Mouse (Mus musculus): ENCODE results near the gene Slc25a41. TPM values are rescaled to one million over a fixed set of nuclear protein-coding genes. Genes with fewer than 3 reads are reported as not detected.
A peak's percentile ranks its signal among the peaks of the same experiment; 100 is the strongest.

Slc25a41 gene
- total RNA-seq, 2 experiments from 2014 or later, result not detected

DNA sequence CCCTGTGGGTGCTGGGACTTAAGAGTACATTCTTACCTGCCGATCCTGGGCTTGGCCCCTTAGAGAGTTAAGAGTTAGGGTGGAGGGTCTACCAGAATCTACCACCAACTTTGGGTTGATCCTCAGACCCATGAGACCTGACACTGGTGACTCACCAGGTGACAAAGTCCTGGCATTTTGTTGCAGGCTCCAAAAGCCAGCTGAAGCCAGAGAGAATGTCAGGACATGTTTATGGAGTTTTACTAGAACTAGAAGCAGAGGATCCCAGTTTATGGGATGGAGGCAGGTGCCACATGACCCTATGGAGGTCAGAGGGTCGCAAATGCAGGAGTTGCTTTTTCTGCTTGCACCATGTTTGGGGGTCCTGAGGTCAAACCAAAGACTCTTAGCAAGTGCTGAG lies 44.9 kb downstream of the Slc25a41 start:
- DNase-seq (ENCODE audit: low spot score in 2 of 2), result no peak

GRCm38 (mm10) chr17:56995046-56995445 lies 46.4 kb downstream of the Slc25a41 start:
- no peak for DNase-seq (ENCODE audit: low spot score in 2 of 2)

- DNase-seq (ENCODE audit: low spot score in 2 of 2), result peak in 1 of 2 experiments; percentile 12
Measured at GRCm38 (mm10) chr17:56990966-56991365, 50.5 kb downstream of the Slc25a41 start.

DNA sequence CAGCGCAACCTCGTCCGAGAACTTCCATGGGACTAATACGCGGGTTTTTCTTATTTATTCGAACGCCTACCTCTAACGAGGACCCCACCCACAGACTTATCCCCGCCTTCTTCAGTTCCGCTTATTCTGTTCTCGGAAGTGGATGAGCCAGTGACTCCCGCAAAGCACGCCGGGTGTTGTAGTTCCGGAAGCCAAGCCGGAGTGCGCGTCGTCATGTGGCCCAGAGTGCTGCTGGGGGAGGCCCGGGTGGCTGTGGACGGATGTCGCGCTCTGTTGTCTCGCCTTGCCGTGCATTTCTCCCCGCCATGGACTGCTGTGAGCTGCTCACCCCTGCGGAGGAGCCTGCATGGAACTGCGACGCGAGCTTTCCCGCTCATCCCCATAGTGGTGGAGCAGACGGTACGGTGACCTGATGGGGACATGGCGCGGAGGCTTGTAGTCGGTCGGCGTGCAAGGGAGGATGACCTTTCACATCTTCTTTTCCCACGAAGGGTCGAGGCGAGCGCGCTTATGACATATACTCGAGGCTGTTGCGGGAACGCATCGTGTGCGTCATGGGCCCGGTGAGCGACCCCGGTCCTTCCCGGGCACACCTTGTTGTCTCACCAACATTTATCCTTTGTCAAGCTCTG lies 51.2 kb downstream of the Slc25a41 start, which contains the start of gene Clpp:
Clpp (plus strand) TSS at position 191 of the 632 bp plus-strand sequence.
- DNase-seq (ENCODE audit: low spot score in 2 of 2), result peak; percentile 77 to 90

DNA sequence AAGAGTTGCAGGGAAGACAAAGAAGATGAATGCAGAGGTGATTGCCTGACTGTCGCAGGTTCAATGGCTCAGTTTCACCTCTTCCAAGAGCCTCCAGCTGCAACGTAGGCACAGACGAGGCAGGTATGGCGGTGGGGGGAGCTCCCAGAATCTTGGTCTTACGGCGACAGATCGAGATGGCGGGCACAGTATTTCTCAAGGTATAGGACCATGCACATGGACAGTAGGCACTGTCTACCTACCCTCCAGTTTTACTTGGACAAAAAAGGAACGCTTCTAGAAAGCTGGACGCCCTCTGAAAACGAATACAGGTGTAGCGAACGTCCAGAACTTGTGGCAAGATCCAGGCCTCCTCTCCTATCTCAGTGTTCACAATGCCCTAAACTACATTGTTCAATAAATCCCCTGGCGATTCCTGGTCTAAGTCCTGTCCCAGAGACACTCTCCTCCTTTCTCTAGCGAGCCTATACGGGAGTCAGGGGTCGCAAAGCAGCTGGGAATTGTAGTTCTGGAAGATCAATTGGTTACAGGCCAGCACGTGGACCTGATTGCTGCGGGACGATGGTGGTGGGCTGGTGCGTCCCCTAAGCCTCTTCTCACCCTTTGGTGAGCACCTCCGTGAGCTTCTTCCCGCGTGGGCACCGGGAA lies 51.9 kb downstream of the Slc25a41 start:
- DNase-seq (ENCODE audit: low spot score in 2 of 2), result peak in 1 of 2 experiments; percentile 41

- DNase-seq (ENCODE audit: low spot score in 2 of 2), result peak in 1 of 2 experiments; percentile 4
Measured at GRCm38 (mm10) chr17:56988921-56989430, 52.5 kb downstream of the Slc25a41 start.

GRCm38 (mm10) chr17:56988441-56988840 lies 53.0 kb downstream of the Slc25a41 start:
- peak in 1 of 2 experiments; percentile 10 for DNase-seq (ENCODE audit: low spot score in 2 of 2)

DNA sequence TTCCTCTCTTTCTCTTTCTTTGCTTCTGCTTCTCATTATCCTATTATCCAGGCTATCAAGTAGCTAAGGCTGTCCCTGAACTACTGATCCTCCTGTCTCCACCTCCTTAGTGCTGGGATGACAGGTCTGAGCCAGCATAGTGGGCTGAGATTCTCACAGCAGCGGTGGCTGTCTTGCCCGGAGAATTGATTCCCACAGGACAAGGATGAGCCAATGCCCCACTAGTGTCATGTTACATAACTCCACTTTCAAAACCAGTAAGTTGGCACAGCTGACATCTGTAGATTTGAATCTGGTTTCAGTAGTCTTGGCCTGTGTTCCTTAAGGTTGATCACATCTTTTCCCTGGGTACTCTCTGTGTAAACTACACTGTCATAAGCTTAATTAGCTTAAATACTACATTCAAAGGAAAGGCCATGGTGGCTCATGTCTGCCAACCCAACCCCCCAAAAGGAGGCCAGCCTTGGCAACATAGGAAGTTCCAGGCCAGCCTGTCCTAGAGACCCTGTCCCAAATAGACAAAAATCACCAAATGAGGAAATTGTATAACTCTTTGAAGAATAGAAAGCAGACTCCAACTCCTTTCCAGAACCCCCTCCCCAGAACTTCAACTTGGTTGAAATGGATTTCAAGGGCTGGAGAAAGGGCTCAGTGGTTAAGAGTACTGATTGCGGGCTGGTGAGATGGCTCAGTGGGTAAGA lies 55.2 kb downstream of the Slc25a41 start:
- DNase-seq (ENCODE audit: low spot score in 2 of 2), result peak in 1 of 2 experiments; percentile 5

DNA sequence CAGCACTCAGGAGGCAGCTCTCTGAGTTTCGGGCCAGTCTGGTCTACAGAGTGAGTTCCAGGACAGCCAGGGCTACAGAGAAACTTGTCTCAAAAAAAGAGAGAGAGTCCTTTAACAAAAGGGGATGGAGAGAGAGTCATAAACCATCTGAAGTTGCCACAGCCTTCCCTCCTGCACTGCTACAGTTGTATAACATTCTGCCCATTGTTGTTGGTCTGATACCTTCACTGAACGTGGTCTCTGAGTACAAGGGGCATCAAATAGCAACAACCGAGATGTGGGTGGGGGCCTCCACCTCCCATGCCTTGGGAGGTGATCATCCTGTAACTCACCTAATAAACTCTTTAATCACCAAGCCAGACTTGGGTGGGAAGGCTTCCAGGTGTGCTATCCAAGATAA lies 55.8 kb downstream of the Slc25a41 start:
- peak in 1 of 2 experiments; percentile 7 for DNase-seq (ENCODE audit: low spot score in 2 of 2)

DNA sequence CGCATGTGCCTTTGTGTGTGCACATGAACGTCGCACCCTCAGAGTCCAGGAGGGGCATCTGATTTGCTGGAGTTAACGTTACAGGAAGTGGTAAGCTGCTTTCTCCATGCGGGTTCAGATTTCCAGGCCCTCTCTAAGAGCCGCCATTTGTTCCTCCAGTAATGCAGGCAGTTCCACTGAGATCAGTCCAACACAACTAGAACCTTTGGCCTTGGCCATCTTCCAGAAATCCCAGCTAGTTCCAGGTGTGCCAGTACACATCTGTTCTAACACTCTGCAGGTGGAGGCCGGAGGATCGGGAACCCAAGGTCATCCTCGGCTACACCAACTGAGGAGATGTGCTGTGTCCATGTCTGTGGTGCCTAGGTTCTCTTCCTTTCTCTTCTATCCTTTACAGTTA lies 56.6 kb downstream of the Slc25a41 start:
- DNase-seq (ENCODE audit: low spot score in 2 of 2), result no peak

Other genes starting within 250 kb of the Slc25a41 start
- 10 to 100 TPM in 1 of 2 experiments, 1 to 10 TPM in 1; 8.2 to 10.6 TPM for gene Rfx2, start 210.6 kb downstream of the Slc25a41 start, total RNA-seq (2021)
- gene Acsbg2, start 167.2 kb downstream of the Slc25a41 start, total RNA-seq (2021), result not detected
- not detected for gene 1700061G19Rik, start 166.2 kb downstream of the Slc25a41 start, total RNA-seq (2021)
- gene Mllt1, start 106.2 kb downstream of the Slc25a41 start, total RNA-seq (2021), result 10 to 100 TPM; 23.9 to 27.2 TPM
- not detected for gene Acer1, start 59.5 kb downstream of the Slc25a41 start, total RNA-seq (2021)
- 10 to 100 TPM; 35.6 to 41.4 TPM for gene Clpp, start 51.3 kb downstream of the Slc25a41 start, total RNA-seq (2021)
- gene Alkbh7, start 44.3 kb downstream of the Slc25a41 start, total RNA-seq (2021), result 10 to 100 TPM; 36.6 to 37.0 TPM
- gene Pspn, start 41.6 kb downstream of the Slc25a41 start, total RNA-seq (2021), result not detected
- gene Gtf2f1, start 30.4 kb downstream of the Slc25a41 start, total RNA-seq (2021), result 10 to 100 TPM; 31.9 to 34.9 TPM
- gene Gm17949, start 30.2 kb downstream of the Slc25a41 start, total RNA-seq (2021), result not detected
- gene Khsrp, start 10.1 kb downstream of the Slc25a41 start, total RNA-seq (2021), result 10 to 100 TPM; 87.0 to 87.7 TPM
- gene Crb3, start 17.5 kb upstream of the Slc25a41 start, total RNA-seq (2021), result under 1 TPM; 0.49 to 0.67 TPM
- 10 to 100 TPM; 35.5 to 35.7 TPM for gene Slc25a23, start 18.2 kb upstream of the Slc25a41 start, total RNA-seq (2021)
- 1 to 10 TPM; 2.1 TPM for gene Dennd1c, start 36.9 kb upstream of the Slc25a41 start, total RNA-seq (2021)
- 1 to 10 TPM; 4.0 to 4.8 TPM for gene Tubb4a, start 46.1 kb upstream of the Slc25a41 start, total RNA-seq (2021)
- gene Tnfsf9, start 63.7 kb upstream of the Slc25a41 start, total RNA-seq (2021), result 1 to 10 TPM; 1.3 to 1.4 TPM
- gene Cd70, start 108.1 kb upstream of the Slc25a41 start, total RNA-seq (2021), result not detected
- gene Tnfsf14, start 152.5 kb upstream of the Slc25a41 start, total RNA-seq (2021), result not detected
- 10 to 100 TPM in 1 of 2 experiments, 1 to 10 TPM in 1; 5.3 to 19.8 TPM for gene C3, start 186.5 kb upstream of the Slc25a41 start, total RNA-seq (2021)
- 10 to 100 TPM; 24.8 to 25.6 TPM for gene Gpr108, start 206.8 kb upstream of the Slc25a41 start, total RNA-seq (2021)
- 10 to 100 TPM; 61.0 to 81.5 TPM for gene Trip10, start 207.8 kb upstream of the Slc25a41 start, total RNA-seq (2021)
- 1 to 10 TPM; 2.1 to 3.4 TPM for gene Vav1, start 237.4 kb upstream of the Slc25a41 start, total RNA-seq (2021)

All from gastrocnemius, postnatal 4 days (tissue).